Mouse (Mus musculus): ENCODE results near the gene Cep95. TPM values are rescaled to one million over a fixed set of nuclear protein-coding genes. Genes with fewer than 3 reads are reported as not detected.
A peak's percentile ranks its signal among the peaks of the same experiment; 100 is the strongest.

Cep95 gene
- total RNA-seq, 1 experiment from 2014 or later: 14.7 TPM

DNA sequence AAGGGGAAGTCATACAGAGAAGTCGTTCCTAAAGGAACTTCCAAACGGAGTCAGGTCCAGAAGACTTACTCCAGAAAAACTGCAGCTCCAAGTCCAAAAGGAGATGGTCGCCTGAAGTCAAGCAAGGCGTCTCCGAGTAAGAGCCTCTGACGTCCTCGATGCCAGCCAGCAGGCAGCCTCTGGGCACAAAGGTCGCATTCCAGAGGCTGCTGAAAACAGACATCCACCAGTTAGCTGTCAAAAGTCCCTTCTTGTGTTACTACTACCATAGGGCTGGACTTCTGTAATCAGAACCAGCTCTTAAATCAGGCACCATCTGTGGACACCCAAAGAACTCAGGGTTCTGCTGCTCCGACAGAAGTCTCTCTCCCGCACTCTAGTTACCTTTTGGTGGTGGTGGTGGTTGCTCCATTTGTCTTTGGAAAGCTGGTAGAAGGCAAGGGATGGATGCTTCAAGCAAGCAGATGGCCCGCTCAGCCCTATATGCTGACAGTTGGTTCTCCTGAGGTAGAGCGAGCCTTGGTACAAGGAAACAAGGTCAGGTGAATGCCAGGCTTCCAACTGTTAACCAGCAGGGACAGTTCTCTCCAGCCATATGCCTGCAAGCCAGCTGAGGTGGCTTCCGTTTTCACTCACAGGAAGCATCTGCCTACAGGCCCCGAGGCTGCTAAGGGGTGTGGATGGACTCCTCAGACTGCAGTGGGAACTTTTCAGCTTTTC is 25.7 kb downstream of the Cep95 start:
- DNase-seq: no peak

GRCm38 (mm10) chr11:106815331-106815730 is 26.3 kb downstream of the Cep95 start:
- no peak for DNase-seq

DNA sequence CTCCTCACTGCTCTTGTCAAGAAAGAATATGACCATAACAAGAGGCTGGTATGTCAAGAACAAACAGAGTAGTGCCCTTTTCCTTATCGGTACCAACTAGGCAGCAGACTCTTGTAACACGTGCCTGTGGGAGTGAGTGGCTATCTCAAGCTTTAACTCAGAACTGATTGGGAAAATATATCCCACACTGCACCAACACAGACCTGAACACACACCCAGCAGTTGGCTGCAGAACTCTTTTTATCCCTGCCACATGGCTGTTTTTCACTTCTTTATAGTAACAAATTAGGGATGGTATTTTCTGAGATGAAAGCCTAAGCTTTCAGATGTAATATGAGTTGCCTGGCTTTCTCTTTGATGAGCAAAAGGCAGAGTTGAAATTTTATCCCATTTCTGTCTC is 26.7 kb downstream of the Cep95 start:
- no peak for DNase-seq

- DNase-seq: no peak
These were observed 27.3 kb downstream of the Cep95 start for GRCm38 (mm10) chr11:106816316-106816715.

- DNase-seq: no peak
These were observed 28.1 kb downstream of the Cep95 start for GRCm38 (mm10) chr11:106817156-106817555.

GRCm38 (mm10) chr11:106817808-106818207 is 28.8 kb downstream of the Cep95 start:
- no peak for DNase-seq

- DNase-seq: no peak
These were observed 29.3 kb downstream of the Cep95 start for GRCm38 (mm10) chr11:106818341-106818740.

- DNase-seq: no peak
These were observed 30.5 kb downstream of the Cep95 start for GRCm38 (mm10) chr11:106819595-106819994.

DNA sequence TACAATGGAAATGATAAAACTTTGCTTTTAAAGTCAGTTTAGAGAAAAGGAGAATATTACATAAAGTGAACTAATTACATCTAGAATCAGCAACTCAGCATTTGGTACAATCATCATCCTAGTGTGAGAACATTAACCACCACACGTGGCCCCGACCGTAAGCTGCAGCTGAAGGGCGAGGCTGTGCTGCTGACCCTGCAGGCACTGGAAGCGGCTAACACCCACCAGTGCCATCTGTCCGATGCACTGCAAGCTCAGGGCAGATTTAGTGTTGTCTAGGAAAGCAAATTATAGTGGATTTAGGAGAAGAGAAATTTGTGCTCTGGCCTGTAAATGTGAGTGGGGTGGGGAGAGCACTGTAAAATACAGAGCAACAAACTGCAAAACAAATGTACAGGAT is 31.2 kb downstream of the Cep95 start:
- DNase-seq: no peak

DNA sequence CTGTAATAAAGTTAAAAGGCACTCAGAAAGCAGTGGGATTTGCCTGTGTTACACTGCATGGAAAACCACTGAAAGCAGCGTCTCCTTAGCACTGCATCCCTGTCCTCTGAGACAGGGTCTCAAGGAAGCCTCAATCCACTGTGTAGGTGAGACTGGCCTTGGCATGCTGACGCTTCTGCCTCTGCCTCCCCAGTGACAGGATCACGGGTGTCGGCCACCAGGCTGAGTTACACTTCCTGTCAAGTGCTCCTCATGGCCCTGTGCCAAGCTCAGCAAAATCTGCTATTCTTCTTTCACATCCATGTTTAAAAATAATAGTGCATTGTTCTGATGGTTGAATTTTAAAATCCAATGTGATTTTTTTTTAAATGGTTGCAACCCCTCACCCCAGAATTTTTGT is 31.9 kb downstream of the Cep95 start:
- peak; percentile 59 for DNase-seq

- DNase-seq: no peak
These were observed 32.3 kb downstream of the Cep95 start for GRCm38 (mm10) chr11:106821397-106821796.

GRCm38 (mm10) chr11:106822491-106822890 is 33.4 kb downstream of the Cep95 start:
- no peak for DNase-seq

DNA sequence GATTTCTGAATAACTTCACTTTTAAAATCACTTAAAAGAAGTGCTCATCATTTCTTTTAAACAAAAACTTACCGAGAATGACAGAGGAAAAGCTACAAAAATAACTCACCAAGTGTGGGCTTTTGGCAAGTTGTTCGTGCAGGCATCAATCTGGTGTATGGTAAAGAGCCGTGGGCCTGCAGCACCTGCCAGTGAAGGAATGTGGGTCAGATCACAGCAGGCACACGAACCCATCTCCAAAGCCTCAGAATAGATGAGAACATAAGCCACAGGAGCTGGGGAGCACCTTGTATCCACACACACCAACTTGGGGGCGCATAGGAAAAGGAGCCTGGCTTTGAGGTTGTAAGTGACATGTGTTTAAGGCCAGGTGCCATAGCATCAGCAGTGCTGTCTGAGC is 33.9 kb downstream of the Cep95 start:
- no peak for DNase-seq

GRCm38 (mm10) chr11:106823741-106824140 is 34.7 kb downstream of the Cep95 start:
- DNase-seq: no peak

DNA sequence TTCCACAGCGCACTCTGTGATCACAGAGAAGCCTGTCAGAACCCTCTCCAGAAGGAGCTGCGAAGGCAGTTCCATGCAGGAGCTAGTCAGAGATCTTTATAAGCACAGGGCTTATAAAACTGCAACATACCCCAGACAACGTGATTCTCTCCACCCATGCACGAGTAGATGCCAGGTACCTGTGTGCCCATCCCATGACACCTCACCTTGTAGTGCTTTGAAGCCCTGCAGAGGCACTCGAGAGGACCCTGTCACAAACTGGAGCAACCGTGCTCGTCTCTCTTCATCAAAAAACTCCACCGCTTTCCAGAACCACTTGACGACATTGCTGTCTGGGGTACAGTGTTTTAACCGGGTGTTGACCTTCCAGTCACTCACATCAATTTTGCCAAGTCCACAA is 35.4 kb downstream of the Cep95 start:
- no peak for DNase-seq

DNA sequence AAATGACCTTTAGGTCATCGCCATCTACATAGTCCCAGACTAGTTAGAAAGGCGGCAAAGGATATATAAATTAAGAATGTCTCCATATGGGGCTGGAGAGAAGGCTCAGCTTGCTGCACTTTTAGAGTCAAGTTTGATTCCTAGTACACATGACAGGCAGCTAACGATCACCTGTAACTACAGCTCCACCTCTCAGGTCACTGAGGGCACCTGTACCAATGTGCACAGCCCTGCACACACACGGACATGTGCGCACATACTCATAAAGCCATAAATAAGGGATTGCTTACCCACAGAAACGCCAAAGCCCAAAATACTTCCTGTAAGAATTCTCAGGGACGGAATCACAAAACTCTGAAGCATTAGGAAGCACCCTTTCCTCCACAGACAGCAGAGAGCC is 39.0 kb downstream of the Cep95 start:
- DNase-seq: no peak

- no peak for DNase-seq
These were observed 53.0 kb downstream of the Cep95 start for GRCm38 (mm10) chr11:106842002-106842401.

GRCm38 (mm10) chr11:106851438-106851837 is 62.4 kb downstream of the Cep95 start:
- no peak for DNase-seq

Small RNA genes lying within 50 kb of the gene (microRNA-seq; reads per million reads assigned to microRNA genes)
- gene Gm25994: 0 to 1.0 reads per million in 2 experiments
- 8.6 to 12.8 reads per million in 2 experiments for gene Mir3064

Other genes with a start within 250 kb of the Cep95 start
- 45.0 and 45.5 TPM in 2 replicates for gene Tex2, start 175.8 kb upstream of the Cep95 start, total RNA-seq (2021)
- gene Pecam1, start 38.6 kb upstream of the Cep95 start, total RNA-seq (2021): 76.1 and 90.7 TPM in 2 replicates
- gene Milr1, start 38.0 kb upstream of the Cep95 start, total RNA-seq (2021): 0.52 and 0.71 TPM in 2 replicates
- gene Polg2, start 9.7 kb upstream of the Cep95 start, total RNA-seq (2021): 7.1 and 8.4 TPM in 2 replicates
- gene Ddx5, start 67 bp upstream of the Cep95 start, total RNA-seq (2021): 703 and 926 TPM in 2 replicates
- gene Smurf2, start 131.5 kb downstream of the Cep95 start, total RNA-seq (2021): 35.3 and 40.8 TPM in 2 replicates
- gene Kpna2, start 210.3 kb downstream of the Cep95 start, total RNA-seq (2021): 34.7 and 36.0 TPM in 2 replicates
- 2.8 and 4.2 TPM in 2 replicates for gene 1810010H24Rik, start 236.4 kb downstream of the Cep95 start, total RNA-seq (2021)